Mouse (Mus musculus): ENCODE results near the gene Rims1.

Rims1 gene

GRCm38 (mm10) chr1:22252873-22253272 lies 552.9 kb downstream of the Rims1 start:
- no peak for DNase-seq (ENCODE audit: low read depth, low spot score)

DNA sequence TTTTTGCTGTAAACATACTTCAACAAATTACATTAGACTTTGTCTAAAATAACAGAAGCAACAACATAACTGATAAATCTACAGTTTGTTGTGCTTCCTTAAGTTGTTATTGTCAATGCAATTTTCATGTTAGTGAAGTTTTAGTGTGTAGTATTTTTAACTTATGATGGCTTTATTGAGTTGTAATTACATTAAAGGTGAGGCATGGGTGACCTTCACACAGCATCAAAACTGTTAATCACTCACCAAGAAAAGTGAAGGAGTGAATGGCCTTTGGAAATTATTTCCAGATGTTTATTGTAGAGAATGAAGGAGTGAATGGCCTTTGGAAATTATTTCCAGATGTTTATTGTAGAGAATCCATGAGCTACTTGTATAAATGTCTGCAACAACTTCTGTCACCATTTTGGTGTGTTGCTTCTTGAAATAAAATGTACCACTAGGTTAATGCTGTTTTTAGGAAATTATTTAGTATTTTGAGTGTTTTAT lies 556.9 kb downstream of the Rims1 start:
- DNase-seq (ENCODE audit: low read depth, low spot score): no peak

DNA sequence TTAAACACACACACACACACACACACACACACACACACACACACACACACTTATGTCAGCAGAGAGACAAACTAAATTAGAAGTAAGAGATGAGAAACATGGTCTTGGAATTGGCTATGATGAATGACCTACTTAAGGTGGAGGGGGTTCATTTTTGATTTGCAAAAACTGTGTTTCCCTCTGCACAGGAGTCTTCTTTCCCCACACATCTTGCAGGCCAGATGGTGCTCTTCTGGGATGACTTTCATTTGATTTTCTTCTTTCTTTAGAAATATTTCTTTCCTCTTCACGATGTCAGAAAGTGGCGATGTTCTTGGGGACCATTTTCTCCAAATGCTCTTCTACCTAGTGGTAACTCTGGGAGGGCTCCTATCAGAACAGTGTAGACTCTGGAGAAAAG lies 560.0 kb downstream of the Rims1 start:
- no peak for DNase-seq (ENCODE audit: low read depth, low spot score)

All from skeletal muscle tissue, adult 2 months (tissue).